Mouse (Mus musculus): ENCODE measurements at regions not wholly inside any gene's neighbourhood (a gene's known extent, or its start where the extent isn't known, plus 50 kb on each side); places are given as distances from the start of the nearest gene placed in this dataset.

GRCm38 (mm10) chr17:67569865-67570264, 62.7 kb downstream of the Lrrc30 start:
- intact Hi-C loops (cut with DNase I), result no loop called here
- DNase-seq (ENCODE audit: low spot score), result no peak

DNA sequence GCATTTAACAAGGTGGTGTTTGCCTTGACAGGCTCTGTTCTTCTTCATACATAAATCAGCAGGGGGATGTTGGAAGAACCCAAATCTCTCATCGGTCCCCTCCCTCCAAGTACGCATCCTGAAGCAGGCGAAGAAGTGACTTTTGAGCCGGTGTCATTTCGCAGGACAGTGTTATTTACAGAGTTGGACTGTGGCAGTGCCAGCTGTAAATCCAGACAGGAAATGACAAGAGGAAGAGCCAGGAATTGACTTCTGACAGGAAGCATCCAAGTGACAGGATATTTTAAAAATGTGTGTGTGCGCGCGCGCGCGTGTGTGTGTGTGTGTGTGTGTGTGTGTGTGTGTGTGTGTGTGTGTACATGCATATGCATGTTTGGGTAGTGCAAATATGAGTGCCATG, 66.3 kb downstream of the Lrrc30 start:
- DNase-seq (ENCODE audit: low spot score), result no peak
- intact Hi-C loops (cut with DNase I), result loop anchor here (2.0 kb wide), 1 partner anchor 53 kb away; no protein-coding TSS in a partner anchor

DNA sequence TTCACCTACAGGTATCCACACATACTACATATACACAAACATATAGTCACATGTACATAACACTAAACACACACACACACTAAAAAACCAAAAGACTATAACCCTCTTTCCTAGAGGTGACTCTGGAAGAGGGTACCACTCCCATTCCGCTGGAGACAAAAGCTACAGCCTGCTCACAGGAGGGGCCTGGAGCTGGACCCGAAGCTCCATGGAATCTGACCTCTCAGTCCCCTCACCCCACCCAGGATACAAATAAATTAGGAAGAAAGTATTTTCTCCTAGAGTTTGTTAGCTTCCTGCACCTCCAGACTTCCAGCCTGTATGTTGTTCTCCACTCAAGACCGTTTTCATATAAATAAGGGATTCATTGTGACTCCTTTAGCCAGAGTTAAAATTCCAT, 66.8 kb downstream of the Lrrc30 start:
- no peak for DNase-seq (ENCODE audit: low spot score)
- intact Hi-C loops (cut with DNase I), result loop anchor here (2.0 kb wide), 1 partner anchor 53 kb away; no protein-coding TSS in a partner anchor

- DNase-seq (ENCODE audit: low spot score), result peak; percentile 6
- intact Hi-C loops (cut with DNase I), result no loop called here
Measured at GRCm38 (mm10) chr17:67564845-67565244, 67.7 kb downstream of the Lrrc30 start.

- intact Hi-C loops (cut with DNase I), result no loop called here
- DNase-seq (ENCODE audit: low spot score), result no peak
Measured at GRCm38 (mm10) chr17:67563036-67563435, 69.5 kb downstream of the Lrrc30 start.

GRCm38 (mm10) chr17:67561802-67562201, 70.7 kb downstream of the Lrrc30 start:
- intact Hi-C loops (cut with DNase I), result no loop called here
- DNase-seq (ENCODE audit: low spot score), result peak; percentile 22

GRCm38 (mm10) chr17:67557351-67557870, 75.1 kb downstream of the Lrrc30 start:
- DNase-seq (ENCODE audit: low spot score), result no peak
- intact Hi-C loops (cut with DNase I), result no loop called here

DNA sequence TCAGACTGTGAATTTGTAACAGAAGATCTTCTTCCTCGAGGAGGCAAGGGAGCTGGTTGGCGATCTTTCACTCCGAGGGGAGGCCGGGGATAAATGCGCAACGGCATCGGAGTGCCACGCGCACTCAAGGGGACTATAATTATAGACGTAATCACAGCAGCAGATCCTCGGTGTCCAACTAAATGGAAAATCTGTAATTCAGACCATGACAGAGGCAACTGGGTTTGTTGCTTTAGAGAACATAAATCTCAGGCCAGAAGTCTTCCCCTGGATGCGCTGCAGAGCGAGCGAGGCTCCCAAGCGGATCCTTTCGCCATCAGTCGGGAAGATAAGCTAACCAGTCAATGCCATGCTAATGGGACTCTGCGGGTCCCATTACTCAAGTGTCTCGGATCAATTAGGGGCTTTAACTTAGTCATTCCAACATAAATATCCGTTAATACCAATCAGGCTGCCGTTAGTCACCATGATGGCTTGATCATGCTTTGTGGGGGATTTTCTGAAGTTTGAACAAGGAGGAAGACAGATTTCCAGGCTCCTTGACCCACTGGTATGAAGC, 79.9 kb downstream of the Lrrc30 start:
- intact Hi-C loops (cut with DNase I), result no loop called here

GRCm38 (mm10) chr17:67548966-67549700, 83.4 kb downstream of the Lrrc30 start:
- intact Hi-C loops (cut with DNase I), result no loop called here
- DNase-seq (ENCODE audit: low spot score), result no peak

More for the DNA sequence above, 79.9 kb downstream of the Lrrc30 start:
- no peak for DNase-seq (ENCODE audit: low spot score)

DNA sequence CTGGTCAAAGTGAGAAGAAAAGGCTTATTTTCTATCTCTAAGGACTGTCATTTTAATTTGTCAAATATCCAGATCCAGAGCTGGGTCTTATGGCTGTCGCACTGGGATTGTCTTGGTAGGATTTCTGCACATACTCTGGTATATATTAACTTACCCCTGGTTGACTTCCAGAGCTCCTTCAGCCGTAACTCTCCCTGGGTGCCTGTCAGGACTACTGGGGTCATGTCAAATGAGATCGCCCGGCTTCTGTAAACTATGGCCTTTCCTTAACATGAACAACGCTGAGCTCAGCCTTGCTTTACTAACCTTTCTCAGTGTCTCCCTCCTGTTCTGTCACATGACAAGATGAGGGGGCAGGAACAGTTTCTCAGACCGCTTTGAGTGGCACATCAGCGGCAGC, 88.1 kb downstream of the Lrrc30 start:
- intact Hi-C loops (cut with DNase I), result no loop called here
- DNase-seq (ENCODE audit: low spot score), result no peak

DNA sequence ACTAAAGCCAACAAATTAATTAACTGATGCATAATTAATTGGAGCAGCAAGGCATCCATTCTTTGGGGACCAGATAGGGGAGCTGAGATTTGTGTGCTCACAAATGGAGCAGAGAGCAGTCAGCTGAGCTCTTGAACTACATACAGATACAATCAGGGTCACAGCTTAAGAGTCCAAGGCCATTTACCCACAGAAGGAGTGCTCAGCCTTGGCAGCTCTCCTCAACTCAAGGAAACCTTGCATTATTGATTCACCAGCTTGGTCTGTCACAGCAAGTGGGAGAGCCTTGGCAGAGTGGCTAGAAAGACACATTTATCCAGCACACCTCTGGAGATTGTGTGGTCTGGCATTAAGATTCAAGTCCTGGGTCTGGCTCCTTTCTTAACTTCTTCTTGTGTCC, 100.2 kb downstream of the Lrrc30 start:
- intact Hi-C loops (cut with DNase I), result no loop called here
- DNase-seq (ENCODE audit: low spot score), result no peak

- intact Hi-C loops (cut with DNase I), result loop anchor here (2.0 kb wide), 1 partner anchor 38 kb away; no protein-coding TSS in a partner anchor
- DNase-seq (ENCODE audit: low spot score), result peak; percentile 10
Measured at GRCm38 (mm10) chr17:67520848-67521411, 111.6 kb downstream of the Lrrc30 start.

DNA sequence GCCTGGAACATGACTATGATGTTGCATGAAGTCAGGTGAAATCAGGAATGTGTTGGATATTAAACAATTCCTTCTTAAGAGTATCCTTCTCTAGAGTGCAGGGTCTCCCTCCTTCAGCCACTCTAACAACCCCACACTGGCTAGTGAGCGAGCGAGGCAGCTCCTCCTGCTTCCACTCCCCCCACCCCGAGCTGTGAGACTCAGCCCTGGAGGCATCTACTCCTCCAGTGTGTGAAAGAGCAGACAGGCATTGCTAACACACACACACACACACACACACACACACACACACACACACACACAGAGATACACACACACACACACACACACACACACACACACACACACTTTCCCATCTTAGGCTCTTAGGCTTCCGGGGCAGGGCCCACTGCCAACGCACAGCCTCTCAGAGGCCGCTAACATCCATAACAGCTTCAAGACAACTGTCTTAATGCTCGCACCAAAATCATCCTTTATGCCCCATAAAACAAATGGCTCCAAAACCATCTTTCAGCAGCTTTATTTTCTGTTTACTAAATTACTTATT, 116.8 kb downstream of the Lrrc30 start:
- DNase-seq (ENCODE audit: low spot score), result no peak
- intact Hi-C loops (cut with DNase I), result loop anchor here (1.0 kb wide), 1 partner anchor 161 kb away; the partner anchor contains the start of gene Ptprm

- intact Hi-C loops (cut with DNase I), result loop anchor here (1.0 kb wide), 1 partner anchor 160 kb away; the partner anchor contains the start of gene Ptprm
- DNase-seq (ENCODE audit: low spot score), result peak; percentile 51
Measured at GRCm38 (mm10) chr17:67514387-67515241, 117.9 kb downstream of the Lrrc30 start.

GRCm38 (mm10) chr17:67512699-67513450, 119.6 kb downstream of the Lrrc30 start:
- intact Hi-C loops (cut with DNase I), result loop anchor here (2.0 kb wide), 1 partner anchor 54 kb away; no protein-coding TSS in a partner anchor
- peak; percentile 76 for DNase-seq (ENCODE audit: low spot score)

DNA sequence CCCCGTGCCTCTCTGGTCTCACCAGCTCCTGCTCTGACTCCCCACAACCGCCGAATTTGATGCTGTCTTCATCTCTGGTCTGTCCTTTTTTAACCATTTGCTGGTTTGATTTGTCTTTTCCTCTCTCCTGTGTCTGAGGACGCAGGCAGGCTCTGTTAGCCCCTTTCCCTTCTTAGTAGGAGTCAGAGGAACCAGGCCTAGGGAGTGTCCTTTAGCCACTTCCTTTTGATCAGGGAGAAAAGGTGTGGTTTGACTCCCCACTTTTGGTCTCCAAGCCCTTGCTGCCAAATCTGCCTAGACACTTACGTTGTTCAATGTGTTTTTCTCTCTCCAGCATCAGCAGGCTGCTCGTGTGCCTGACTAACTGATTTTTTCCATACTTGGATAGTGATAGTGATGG, 120.5 kb downstream of the Lrrc30 start:
- peak; percentile 9 for DNase-seq (ENCODE audit: low spot score)
- intact Hi-C loops (cut with DNase I), result loop anchor here (2.0 kb wide), 1 partner anchor 55 kb away; no protein-coding TSS in a partner anchor

GRCm38 (mm10) chr17:67509921-67510320, 122.6 kb downstream of the Lrrc30 start:
- intact Hi-C loops (cut with DNase I), result no loop called here
- DNase-seq (ENCODE audit: low spot score), result no peak

DNA sequence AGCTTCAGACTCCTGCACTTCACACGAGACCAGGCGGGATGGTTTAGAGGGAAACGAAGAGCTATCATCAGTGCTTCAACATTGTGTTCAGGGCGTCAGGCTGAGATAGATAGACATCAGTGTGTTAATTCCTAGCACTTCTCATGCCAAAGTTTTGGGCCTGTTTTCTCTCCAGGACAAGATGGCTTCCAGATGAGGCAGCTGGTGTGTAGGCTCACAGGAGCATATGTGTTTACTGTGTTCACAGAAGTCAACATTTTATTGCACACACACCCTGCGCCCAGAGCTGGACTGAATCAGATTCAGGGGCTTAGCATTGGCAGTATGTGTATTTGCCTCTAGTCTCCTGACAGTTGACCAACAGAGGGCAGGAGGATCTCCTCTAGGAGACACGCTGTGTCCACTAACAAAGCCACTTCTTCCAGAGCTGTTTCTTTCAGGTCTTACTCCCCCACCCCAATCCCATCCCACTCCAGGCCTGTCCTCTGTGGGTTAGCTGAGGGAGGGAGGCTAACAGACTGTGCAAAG, 123.4 kb downstream of the Lrrc30 start:
- DNase-seq (ENCODE audit: low spot score), result no peak
- intact Hi-C loops (cut with DNase I), result no loop called here

DNA sequence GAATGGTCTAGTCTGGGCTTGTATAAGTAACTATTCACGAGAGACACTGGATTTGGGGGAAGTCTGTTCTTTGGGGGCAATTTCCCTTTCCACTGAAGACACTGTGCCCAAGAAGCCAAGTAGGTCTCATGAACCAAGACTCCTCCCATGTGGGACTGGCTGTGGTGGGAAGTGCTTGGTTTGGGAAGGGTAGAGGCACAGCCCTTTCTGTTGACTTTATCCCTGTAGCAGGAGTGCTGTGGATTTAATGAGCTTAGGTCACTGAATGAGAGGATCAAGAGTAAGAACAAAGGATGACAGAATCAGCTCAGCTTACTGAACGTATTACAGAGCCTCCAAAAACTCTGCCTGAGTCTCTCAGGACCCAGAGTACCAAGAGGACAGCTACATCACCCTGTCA, 124.2 kb downstream of the Lrrc30 start:
- no peak for DNase-seq (ENCODE audit: low spot score)
- intact Hi-C loops (cut with DNase I), result no loop called here

All from heart, postnatal 25 days (tissue).